Mouse (Mus musculus) kidney, embryonic 16.5 days (tissue): ENCODE data around the gene Efnb3. TPM values are rescaled to one million over a fixed set of nuclear protein-coding genes. Genes with fewer than 3 reads are reported as not detected.
"Not testable (repeated sequence)": the region's sequence is repeated elsewhere in the genome, so short reads cannot be mapped to it uniquely, and the experiment has no call there.

Source experiments
- ATAC-seq: fragments of 200-750 bp; cut with Nextera tagmentation; 2 replicates; pipeline ENCODE4 v1.8.0; 2017; ENCODE audit warnings: moderate TSS enrichment; ENCODE audit not compliant: low FRiP score, low TSS enrichment
- H3K27ac ChIP-seq: fragments of 300-500 bp; sonication (generic); 2 replicates; pipeline ENCODE4 v1.5.1; 2014; ENCODE audit warnings: low read length
- H3K27me3 ChIP-seq: fragments of 300-500 bp; sonication (generic); 2 replicates; pipeline ENCODE4 v1.6.1; 2014; ENCODE audit warnings: low read length, control low read depth, mixed read lengths; ENCODE audit not compliant: insufficient read depth
- H3K36me3 ChIP-seq: fragments of 300-500 bp; sonication (generic); 2 replicates; pipeline ENCODE4 v1.6.1; 2014; ENCODE audit warnings: low read length, control low read depth, mixed read lengths; ENCODE audit not compliant: insufficient read depth
- H3K4me1 ChIP-seq: fragments of 300-500 bp; sonication (generic); 2 replicates; pipeline ENCODE4 v1.6.1; 2014; ENCODE audit warnings: low read length, control low read depth, mixed read lengths; ENCODE audit not compliant: insufficient read depth
- H3K4me2 ChIP-seq: fragments of 300-500 bp; sonication (generic); replicated peaks from 2 replicates; pipeline ENCODE4 v1.6.1; 2014; ENCODE audit warnings: low read depth, low read length
- H3K4me3 ChIP-seq: fragments of 300-500 bp; sonication (generic); 2 replicates; pipeline ENCODE4 v1.5.1; 2014; ENCODE audit warnings: mild to moderate bottlenecking, low read length
- H3K9ac ChIP-seq: fragments of 300-500 bp; sonication (generic); replicated peaks from 2 replicates; pipeline ENCODE4 v1.6.1; 2014; ENCODE audit warnings: low read length
- H3K9me3 ChIP-seq: fragments of 300-500 bp; sonication (generic); 2 replicates; pipeline ENCODE4 v1.6.1; 2016; ENCODE audit warnings: low read length, control low read depth
- WGBS: fragments of 180-500 bp; shearing (Covaris S2); extraction: QIAGEN DNeasy Blood & Tissue Kit; methylation state at CpG from one replicate; pipeline ENCODE4 v1.1.7; 2014; 5-methylcytosine and 5-hydroxymethylcytosine counted together
- polyA plus RNA-seq: library from polyadenylated mRNA; unstranded; fragments of >200 nt; fragmentation: Nextera tagmentation; extraction: Ambion mirVana; gene quantifications from 2 replicates; pipeline ENCODE4 v1.2.1, GENCODE M21; 2015

Efnb3 gene
- polyA plus RNA-seq, 1 experiment from 2014 or later = 12.6 TPM

DNA sequence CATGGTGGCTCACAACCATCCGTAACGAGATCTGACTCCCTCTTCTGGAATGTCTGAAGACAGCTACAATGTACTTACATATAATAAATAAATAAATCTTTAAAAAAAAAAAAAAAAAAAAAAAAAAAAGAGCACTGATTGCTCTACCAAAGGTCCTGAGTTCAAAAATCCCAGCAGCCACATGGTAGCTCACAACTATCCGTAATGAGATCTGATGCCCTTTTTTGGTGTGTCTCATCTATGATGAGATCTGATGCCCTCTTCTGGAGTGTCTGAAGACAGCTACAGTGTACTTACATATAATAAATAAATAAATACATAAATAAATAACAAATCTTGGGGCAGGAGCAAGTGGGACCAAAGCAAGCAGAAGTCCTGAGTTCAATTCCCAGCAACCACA lies 18.3 kb downstream of the Efnb3 start:
- H3K27me3 ChIP-seq, H3K4me3 ChIP-seq, H3K9ac ChIP-seq, H3K4me1 ChIP-seq, H3K36me3 ChIP-seq, H3K27ac ChIP-seq, ATAC-seq, H3K4me2 ChIP-seq, H3K9me3 ChIP-seq: not testable (repeated sequence)
- 68% methylated on average over 1 of the region's 3 CpGs for WGBS

DNA sequence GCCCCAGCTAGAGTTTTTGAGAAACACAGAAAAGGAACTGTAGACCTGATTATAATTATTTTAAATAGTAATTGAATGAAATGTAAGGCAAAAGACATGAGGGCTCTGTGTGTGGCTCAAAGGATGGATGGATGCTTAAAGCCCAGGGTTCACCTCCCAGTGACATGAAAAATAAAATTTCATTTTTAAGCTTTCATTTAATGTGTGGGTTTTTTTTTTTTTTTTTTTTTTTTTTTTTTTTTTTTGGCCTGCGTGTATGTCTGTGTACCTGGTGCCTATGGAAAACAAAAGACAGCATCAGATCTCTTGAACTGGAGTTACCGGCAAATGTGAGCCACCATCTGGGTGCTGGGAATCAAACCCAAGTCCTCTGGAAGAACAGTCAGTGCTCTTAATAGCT lies 19.3 kb downstream of the Efnb3 start:
- 0 out of 2 replicates have a peak, but pooled peaks cover under 1% of the 10 kb centered on the region for H3K4me1 ChIP-seq
- no peak overlapping the region for H3K4me2 ChIP-seq
- no peaks in the 10 kb centered on the region for H3K27me3 ChIP-seq
- no peaks in the 10 kb centered on the region for H3K9me3 ChIP-seq
- WGBS = 95% methylated on average over 2 of the region's 2 CpGs
- no peak overlapping the region for H3K9ac ChIP-seq
- H3K27ac ChIP-seq = no peak overlapping the region
- no peak overlapping the region for H3K4me3 ChIP-seq
- no peaks in the 10 kb centered on the region for H3K36me3 ChIP-seq
- ATAC-seq = no peak

DNA sequence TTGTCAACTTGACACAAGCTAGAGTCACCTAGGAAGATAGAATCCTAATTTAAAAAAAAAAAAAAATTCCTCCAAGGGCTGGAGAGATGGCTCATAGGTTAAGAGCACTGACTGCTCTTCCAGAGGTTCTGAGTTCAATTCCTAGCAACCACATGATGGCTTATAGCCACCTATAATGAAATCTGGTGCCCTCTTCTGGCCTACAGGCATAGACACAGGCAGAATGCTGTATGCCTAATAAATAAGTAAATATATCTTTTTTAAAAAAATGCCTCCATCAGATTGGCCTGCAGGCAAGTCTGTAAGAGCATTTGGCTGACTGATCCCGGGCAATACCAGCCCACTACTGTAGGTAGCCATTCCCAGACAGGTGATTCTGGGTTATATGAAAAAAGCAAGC lies 25.0 kb downstream of the Efnb3 start:
- no peak for ATAC-seq
- Histone ChIP-seq H3K27me3 (no peaks in the 10 kb centered on the region), H3K36me3 (no peaks in the 10 kb centered on the region), H3K4me1 (no peaks in the 10 kb centered on the region), H3K4me3 (no peak overlapping the region), H3K9me3 (no peaks in the 10 kb centered on the region), H3K4me2 (no peak overlapping the region), H3K9ac (no peak overlapping the region), H3K27ac (no peak overlapping the region)
- 66% methylated on average over 1 of the region's 1 CpGs for WGBS

DNA sequence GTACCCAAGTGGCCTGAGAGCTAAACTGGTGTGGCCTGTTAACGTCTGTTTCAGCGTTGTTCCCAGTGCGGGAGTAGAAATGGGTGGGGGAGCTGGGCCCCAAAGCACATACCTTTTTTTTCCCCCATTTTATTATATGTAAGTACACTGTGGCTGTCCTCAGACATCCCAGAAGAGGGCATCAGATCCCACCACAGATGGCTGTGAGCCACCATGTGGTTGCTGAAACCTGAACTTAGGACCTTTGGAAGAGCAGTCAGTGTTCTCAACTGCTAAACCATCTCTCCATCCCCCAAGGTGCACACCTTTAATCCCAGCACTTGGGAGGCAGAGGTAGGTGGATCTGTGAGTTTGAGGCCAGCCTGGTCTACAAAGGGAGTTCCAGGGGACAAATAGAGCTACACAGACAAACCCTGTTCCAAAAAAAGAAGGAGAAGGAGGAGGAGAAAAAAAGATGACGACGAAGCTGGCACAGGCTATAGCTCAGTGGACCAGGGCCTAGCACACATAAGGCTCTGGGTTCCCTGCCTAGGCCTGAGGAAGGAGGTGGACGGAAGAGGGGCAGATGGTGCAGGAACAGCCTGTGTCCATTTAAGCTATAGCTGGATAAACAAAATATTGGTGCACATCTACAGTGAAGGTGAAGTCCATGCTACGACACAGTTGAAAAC lies 27.4 kb downstream of the Efnb3 start:
- H3K36me3 ChIP-seq = no peaks in the 10 kb centered on the region
- H3K4me2 ChIP-seq = no peak overlapping the region
- no peaks in the 10 kb centered on the region for H3K9me3 ChIP-seq
- ATAC-seq = no peak
- H3K27ac ChIP-seq = no peak overlapping the region
- no peak overlapping the region for H3K9ac ChIP-seq
- 81% methylated on average over 7 of the region's 7 CpGs for WGBS
- no peak overlapping the region for H3K4me3 ChIP-seq
- no peaks in the 10 kb centered on the region for H3K27me3 ChIP-seq
- 0 out of 2 replicates have a peak, but pooled peaks cover 2% of the 10 kb centered on the region for H3K4me1 ChIP-seq

DNA sequence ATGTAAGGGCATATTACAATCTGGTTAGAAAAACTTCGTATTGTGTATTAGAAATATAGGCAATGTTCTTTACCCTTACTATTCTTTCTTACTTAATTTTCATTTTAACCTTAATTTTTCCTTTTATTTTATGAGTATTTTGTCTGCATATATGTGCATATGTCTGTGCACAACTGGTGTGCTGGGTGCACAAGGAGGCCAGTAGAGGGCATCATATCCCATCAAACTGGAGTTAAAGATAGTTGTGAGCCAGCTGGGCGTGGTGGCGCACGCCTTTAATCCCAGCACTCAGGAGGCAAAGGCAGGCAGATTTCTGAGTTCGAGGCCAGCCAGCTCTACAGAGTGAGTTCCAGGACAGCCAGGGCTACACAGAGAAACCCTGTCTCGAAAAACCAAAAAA lies 29.2 kb downstream of the Efnb3 start:
- H3K9me3 ChIP-seq, ATAC-seq, H3K4me1 ChIP-seq, H3K27me3 ChIP-seq, H3K4me3 ChIP-seq, H3K9ac ChIP-seq, H3K36me3 ChIP-seq, H3K27ac ChIP-seq, H3K4me2 ChIP-seq: not testable (repeated sequence)
- 94% methylated on average over 6 of the region's 6 CpGs for WGBS

DNA sequence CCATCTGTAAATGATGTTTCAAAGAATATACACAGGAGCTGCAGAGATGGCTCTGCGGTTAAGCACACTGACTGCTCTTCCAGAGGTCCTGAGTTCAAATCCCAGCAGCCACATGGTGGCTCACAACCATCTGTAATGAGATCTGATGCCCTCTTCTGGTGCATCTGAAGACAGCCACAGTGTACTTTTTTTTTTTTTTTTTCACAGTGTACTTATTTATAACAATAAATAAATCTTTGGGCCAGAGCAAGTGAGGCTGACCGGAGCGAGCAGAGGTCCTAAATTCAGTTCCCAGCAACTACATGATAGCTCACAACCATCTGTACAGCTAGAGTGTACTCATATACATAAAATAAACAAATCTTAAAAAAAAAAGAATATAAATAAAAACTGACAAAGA lies 29.7 kb downstream of the Efnb3 start:
- H3K9ac ChIP-seq, H3K4me1 ChIP-seq, ATAC-seq, H3K27me3 ChIP-seq, H3K4me2 ChIP-seq, H3K36me3 ChIP-seq, H3K27ac ChIP-seq, H3K9me3 ChIP-seq, H3K4me3 ChIP-seq: not testable (repeated sequence)
- WGBS = 73% methylated on average over 3 of the region's 3 CpGs

DNA sequence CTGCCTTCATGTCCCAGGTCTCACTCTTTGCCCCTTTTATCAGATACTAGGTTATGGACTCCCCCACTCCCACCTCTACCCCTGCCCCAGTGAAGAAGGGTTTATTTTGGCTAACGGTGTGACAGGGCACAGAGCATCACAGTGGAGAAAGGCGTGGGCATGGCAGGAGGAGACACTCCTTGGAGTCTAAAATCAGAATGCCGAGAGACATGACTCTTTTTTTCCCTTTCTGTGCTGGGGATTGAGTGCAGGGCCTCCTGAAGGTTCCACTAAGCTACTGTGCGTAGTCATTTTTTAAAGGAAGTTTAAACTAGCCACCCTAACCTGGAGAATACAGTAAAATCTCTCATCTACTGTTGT lies 32.0 kb downstream of the Efnb3 start:
- Histone ChIP-seq H3K4me3 (no peak overlapping the region), H3K27me3 (no peaks in the 10 kb centered on the region), H3K9me3 (no peaks in the 10 kb centered on the region), H3K4me2 (no peak overlapping the region), H3K27ac (no peak overlapping the region), H3K9ac (peak overlapping the region; percentile 67), H3K4me1 (0 out of 2 replicates have a peak, but pooled peaks cover 8% of the 10 kb centered on the region), H3K36me3 (no peaks in the 10 kb centered on the region)
- 75% methylated on average over 4 of the region's 4 CpGs for WGBS
- no peak for ATAC-seq

DNA sequence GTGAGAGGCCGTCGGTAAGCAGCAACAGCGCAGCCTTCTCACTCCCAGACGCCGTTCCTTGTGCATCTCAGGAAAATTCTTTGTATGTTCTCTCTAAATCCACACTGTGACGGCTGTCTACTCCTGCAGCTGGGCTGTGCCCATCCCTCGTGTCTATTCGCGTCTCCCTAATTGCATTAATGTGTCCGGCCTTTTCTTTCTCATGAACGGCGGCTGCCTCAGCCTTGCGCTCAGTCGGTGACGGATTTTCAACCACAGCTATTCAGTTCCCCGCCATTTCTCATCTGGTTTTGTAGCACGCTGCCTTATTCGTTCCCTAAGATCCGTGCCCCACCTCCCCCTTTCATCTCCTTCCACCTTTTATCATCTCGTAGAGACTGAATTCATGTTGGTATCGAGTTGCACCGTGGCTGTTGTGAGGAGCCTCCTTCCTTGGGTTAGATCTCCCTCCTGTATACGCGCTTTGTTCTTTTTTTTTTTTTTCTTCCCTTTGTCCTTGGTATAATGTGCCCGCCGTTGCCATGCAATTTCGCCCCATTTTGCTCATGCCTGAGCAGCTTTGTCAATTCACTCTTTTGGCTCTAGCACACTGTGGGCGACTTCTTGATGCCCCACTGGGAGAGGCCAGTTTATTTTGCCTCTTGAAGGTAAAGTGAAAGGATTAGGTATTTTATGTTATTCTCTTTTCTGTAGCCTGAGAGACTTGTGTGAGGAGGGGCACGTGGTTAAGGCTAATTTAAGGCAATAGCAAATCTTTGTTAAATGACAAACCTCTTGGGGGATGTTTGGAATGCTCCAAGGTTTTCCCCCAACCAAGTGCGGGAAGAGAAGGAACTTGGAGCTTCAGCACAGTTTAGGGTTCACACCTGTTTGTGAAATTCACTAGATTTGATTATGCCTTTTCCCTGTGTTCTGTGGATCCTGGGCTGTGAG lies 32.6 kb downstream of the Efnb3 start:
- Histone ChIP-seq H3K4me1 (0 out of 2 replicates have a peak, but pooled peaks cover 8% of the 10 kb centered on the region), H3K27ac (0 out of 2 replicates have a peak overlapping the region, but pooled peaks have one; percentile 15), H3K9me3 (no peaks in the 10 kb centered on the region), H3K36me3 (no peaks in the 10 kb centered on the region), H3K27me3 (no peaks in the 10 kb centered on the region), H3K4me3 (peak overlapping the region; percentile 41), H3K4me2 (peak overlapping the region; percentile 69), H3K9ac (peak overlapping the region; percentile 67)
- 5% methylated on average over 30 of the region's 30 CpGs for WGBS
- ATAC-seq = no peak

DNA sequence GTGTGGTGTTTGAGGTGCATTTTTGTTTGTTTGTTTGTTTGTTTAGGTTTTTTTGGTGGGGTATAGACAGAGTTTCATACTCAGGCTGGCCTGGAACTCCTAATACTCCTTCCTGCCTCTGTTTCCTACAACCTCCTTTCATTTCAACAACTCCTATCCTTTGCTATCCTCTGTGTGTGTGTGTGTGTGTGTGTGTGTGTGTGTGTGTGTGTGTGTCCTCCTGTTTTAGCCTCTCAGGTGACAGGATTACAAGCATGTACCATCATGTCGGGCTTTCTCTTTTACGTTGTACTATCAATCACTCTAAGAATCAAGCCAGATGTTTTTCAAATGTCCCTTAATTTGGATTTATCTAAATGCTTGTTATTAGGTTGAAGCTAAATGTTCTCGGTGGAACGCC lies 33.4 kb downstream of the Efnb3 start:
- Histone ChIP-seq H3K9me3 (no peaks in the 10 kb centered on the region), H3K27ac (no peak overlapping the region), H3K4me2 (peak overlapping the region; percentile 69), H3K9ac (peak overlapping the region; percentile 67), H3K27me3 (no peaks in the 10 kb centered on the region), H3K4me3 (peak overlapping the region; percentile 41), H3K4me1 (0 out of 2 replicates have a peak, but pooled peaks cover 8% of the 10 kb centered on the region), H3K36me3 (no peaks in the 10 kb centered on the region)
- 35% methylated on average over 4 of the region's 4 CpGs for WGBS
- ATAC-seq = no peak

DNA sequence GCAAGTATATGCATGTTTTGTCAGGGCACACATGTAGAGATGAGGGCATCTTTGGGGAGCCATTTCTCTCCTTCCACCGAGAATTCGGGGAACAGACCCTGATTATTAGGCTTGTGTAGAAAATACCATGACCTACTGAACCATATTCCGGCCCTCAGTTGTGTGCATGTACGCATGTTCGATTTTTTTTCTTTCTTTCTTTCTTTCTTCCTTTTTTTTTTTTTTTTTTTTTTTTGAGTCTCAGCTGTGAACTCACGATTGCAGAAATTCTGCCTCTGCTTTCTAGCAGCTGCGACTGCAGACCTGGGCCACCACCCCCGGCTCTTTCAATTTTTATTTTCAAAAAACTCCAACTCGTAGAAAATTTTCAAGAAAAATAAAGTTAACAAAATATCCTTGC lies 34.3 kb downstream of the Efnb3 start:
- no peak overlapping the region for H3K27ac ChIP-seq
- H3K27me3 ChIP-seq = no peaks in the 10 kb centered on the region
- 90% methylated on average over 9 of the region's 9 CpGs for WGBS
- no peak overlapping the region for H3K4me3 ChIP-seq
- H3K9me3 ChIP-seq = no peaks in the 10 kb centered on the region
- no peak overlapping the region for H3K4me2 ChIP-seq
- no peak for ATAC-seq
- 0 out of 2 replicates have a peak, but pooled peaks cover 8% of the 10 kb centered on the region for H3K4me1 ChIP-seq
- no peaks in the 10 kb centered on the region for H3K36me3 ChIP-seq
- H3K9ac ChIP-seq = no peak overlapping the region
